Mouse (Mus musculus) liver, embryonic 15.5 days (tissue): Measurements from ENCODE around the gene Tcf7l1. TPM values are rescaled to one million over a fixed set of nuclear protein-coding genes. Genes with fewer than 3 reads are reported as not detected.

Experiments
- ATAC-seq: fragments of 200-750 bp; cut with Nextera tagmentation; 2 replicates; pipeline ENCODE4 v1.8.0; 2017; ENCODE audit warnings: moderate number of reproducible peaks, mild to moderate bottlenecking, moderate library complexity; ENCODE audit not compliant: insufficient read depth
- H3K27ac ChIP-seq: fragments of 300-500 bp; sonication (generic); replicated peaks from 2 replicates; pipeline ENCODE4 v1.5.1; 2015; ENCODE audit warnings: mild to moderate bottlenecking, inconsistent platforms
- H3K27me3 ChIP-seq: fragments of 300-500 bp; sonication (generic); 2 replicates; pipeline ENCODE4 v1.6.1; 2015; ENCODE audit warnings: mild to moderate bottlenecking, inconsistent platforms
- H3K36me3 ChIP-seq: fragments of 300-500 bp; sonication (generic); replicated peaks from 2 replicates; pipeline ENCODE4 v1.6.1; 2015; ENCODE audit warnings: moderate library complexity, mild to moderate bottlenecking, inconsistent platforms
- H3K4me1 ChIP-seq: fragments of 300-500 bp; sonication (generic); replicated peaks from 2 replicates; pipeline ENCODE4 v1.6.1; 2015; ENCODE audit warnings: inconsistent platforms
- H3K4me2 ChIP-seq: fragments of 300-500 bp; sonication (generic); 2 replicates; pipeline ENCODE4 v1.6.1; 2015; ENCODE audit warnings: moderate library complexity, mild to moderate bottlenecking, inconsistent platforms
- H3K4me3 ChIP-seq: fragments of 300-500 bp; sonication (generic); replicated peaks from 2 replicates; pipeline ENCODE4 v1.5.1; 2015; ENCODE audit warnings: mild to moderate bottlenecking, inconsistent platforms
- H3K9ac ChIP-seq: fragments of 300-500 bp; sonication (generic); 2 replicates; pipeline ENCODE4 v1.6.1; 2015; ENCODE audit warnings: moderate library complexity, mild to moderate bottlenecking, inconsistent platforms
- H3K9me3 ChIP-seq: fragments of 300-500 bp; sonication (generic); replicated peaks from 2 replicates; pipeline ENCODE4 v1.6.1; 2016; ENCODE audit warnings: inconsistent platforms
- WGBS: fragments of 180-500 bp; shearing (Covaris S2); methylation state at CpG from one replicate; pipeline ENCODE4 v1.1.7; 2015; ENCODE audit warnings: mixed read lengths; ENCODE audit not compliant: insufficient replicate concordance; 5-methylcytosine and 5-hydroxymethylcytosine counted together
- polyA plus RNA-seq: library from polyadenylated mRNA; unstranded; fragments of >200 nt; fragmentation: Nextera tagmentation; extraction: Ambion mirVana; gene quantifications from 2 replicates; pipeline ENCODE4 v1.2.1, GENCODE M21; 2015

Tcf7l1 gene
- polyA plus RNA-seq, 1 experiment from 2014 or later, result 4.1 TPM

GRCm38 (mm10) chr6:72588307-72588706 lies 200.7 kb downstream of the Tcf7l1 start:
- H3K27ac ChIP-seq, result no peak overlapping the region
- no peaks in the 10 kb centered on the region for H3K27me3 ChIP-seq
- no peak overlapping the region for H3K9ac ChIP-seq
- no peak overlapping the region for H3K4me3 ChIP-seq
- no peak for ATAC-seq
- no peaks in the 10 kb centered on the region for H3K36me3 ChIP-seq
- no peaks in the 10 kb centered on the region for H3K9me3 ChIP-seq
- H3K4me2 ChIP-seq, result no peak overlapping the region
- no peaks in the 10 kb centered on the region for H3K4me1 ChIP-seq

- Histone ChIP-seq H3K4me3 (no peak overlapping the region), H3K4me1 (no peaks in the 10 kb centered on the region), H3K36me3 (no peaks in the 10 kb centered on the region), H3K4me2 (no peak overlapping the region), H3K27ac (no peak overlapping the region), H3K27me3 (no peaks in the 10 kb centered on the region), H3K9ac (no peak overlapping the region), H3K9me3 (no peaks in the 10 kb centered on the region)
- no peak for ATAC-seq
- WGBS, result 56% methylated on average over 3 of the region's 3 CpGs
These were observed 202.4 kb downstream of the Tcf7l1 start for GRCm38 (mm10) chr6:72586701-72587100.

- H3K36me3 ChIP-seq, result 0 out of 2 replicates have a peak, but pooled peaks cover 4% of the 10 kb centered on the region
- 74% methylated on average over 11 of the region's 11 CpGs for WGBS
- peak; percentile 47 for ATAC-seq
- H3K9me3 ChIP-seq, result no peaks in the 10 kb centered on the region
- H3K4me1 ChIP-seq, result no peaks in the 10 kb centered on the region
- no peak overlapping the region for H3K4me2 ChIP-seq
- H3K9ac ChIP-seq, result no peak overlapping the region
- peak overlapping the region; percentile 31; the same call in 1 of the 2 replicates for H3K27ac ChIP-seq
- no peak overlapping the region for H3K4me3 ChIP-seq
- no peaks in the 10 kb centered on the region for H3K27me3 ChIP-seq
These were observed 204.9 kb downstream of the Tcf7l1 start for GRCm38 (mm10) chr6:72584154-72584553.

GRCm38 (mm10) chr6:72583211-72583839 lies 205.7 kb downstream of the Tcf7l1 start:
- Histone ChIP-seq H3K9me3 (no peaks in the 10 kb centered on the region), H3K27me3 (no peaks in the 10 kb centered on the region), H3K4me1 (no peaks in the 10 kb centered on the region), H3K4me2 (no peak overlapping the region), H3K27ac (no peak overlapping the region; the same call in 1 of the 2 replicates), H3K9ac (no peak overlapping the region), H3K4me3 (no peak overlapping the region), H3K36me3 (0 out of 2 replicates have a peak, but pooled peaks cover 7% of the 10 kb centered on the region)
- no peak for ATAC-seq
- WGBS, result 67% methylated on average over 4 of the region's 4 CpGs

GRCm38 (mm10) chr6:72581625-72582382 lies 207.2 kb downstream of the Tcf7l1 start:
- Histone ChIP-seq H3K27me3 (no peaks in the 10 kb centered on the region), H3K4me2 (no peak overlapping the region), H3K9ac (no peak overlapping the region), H3K4me1 (no peaks in the 10 kb centered on the region), H3K4me3 (no peak overlapping the region), H3K9me3 (no peaks in the 10 kb centered on the region), H3K27ac (no peak overlapping the region), H3K36me3 (0 out of 2 replicates have a peak, but pooled peaks cover 7% of the 10 kb centered on the region)
- no peak for ATAC-seq
- 51% methylated on average over 11 of the region's 11 CpGs for WGBS

Other genes starting within 250 kb of the Tcf7l1 start
- gene Capg, start 244.9 kb downstream of the Tcf7l1 start, polyA plus RNA-seq, result 20.4 and 23.8 TPM in 2 replicates
- gene Elmod3, start 190.8 kb downstream of the Tcf7l1 start, polyA plus RNA-seq, result 4.2 TPM in 2 replicates
- gene Retsat, start 190.8 kb downstream of the Tcf7l1 start, polyA plus RNA-seq, result 17.9 and 18.2 TPM in 2 replicates
- gene Tgoln1, start 172.3 kb downstream of the Tcf7l1 start, polyA plus RNA-seq, result 13.1 and 14.9 TPM in 2 replicates
- 27.0 and 29.3 TPM in 2 replicates for gene Kcmf1, start 110.7 kb upstream of the Tcf7l1 start, polyA plus RNA-seq
- gene Tmsb10, start 169.5 kb upstream of the Tcf7l1 start, polyA plus RNA-seq, result 166 and 189 TPM in 2 replicates